Mouse (Mus musculus): Measurements from ENCODE around the gene Dip2b.
"Not testable (repeated sequence)": the region's sequence is repeated elsewhere in the genome, so short reads cannot be mapped to it uniquely, and the experiment has no call there.

The Dip2b gene

DNA sequence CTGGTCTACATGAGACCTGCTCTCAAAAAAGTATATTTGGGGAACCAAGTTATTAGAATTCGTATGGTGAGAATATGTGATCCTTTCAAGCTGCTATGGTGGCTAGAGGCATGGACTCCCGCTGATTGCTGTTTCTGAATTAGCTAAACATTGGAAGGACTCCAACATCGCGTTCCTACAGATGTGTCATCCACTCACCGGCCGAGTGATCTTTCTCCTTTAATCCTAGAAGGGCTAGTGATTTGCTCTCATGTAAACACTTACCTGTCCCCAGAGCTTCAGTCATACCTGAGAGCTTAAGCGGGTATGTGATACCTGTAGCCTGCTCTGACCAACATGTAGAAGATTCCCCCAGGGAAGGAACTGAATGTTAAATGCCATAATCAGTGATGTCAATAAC, 182.5 kb downstream of the Dip2b start:
- no peak for DNase-seq (ENCODE audit: low spot score)

DNA sequence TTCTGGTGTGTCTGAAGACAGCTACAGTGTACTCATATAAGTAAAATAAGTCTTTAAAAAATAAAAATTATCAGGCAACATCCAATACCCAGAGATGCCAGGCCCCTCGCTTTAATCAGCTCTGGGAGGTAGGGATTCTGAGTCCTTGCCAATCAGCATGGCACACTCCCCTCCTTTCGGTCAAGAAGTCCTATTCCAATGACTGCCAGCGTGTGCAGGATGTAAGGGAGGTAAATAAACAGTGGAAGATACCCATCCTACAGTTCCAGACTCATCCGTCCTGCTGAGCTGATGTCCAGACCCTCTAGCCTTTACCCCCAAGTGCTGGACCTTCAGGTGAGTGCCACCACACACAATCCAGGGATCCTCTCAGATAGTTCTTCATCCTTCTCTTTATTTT, 186.9 kb downstream of the Dip2b start:
- no peak for DNase-seq (ENCODE audit: low spot score)

GRCm38 (mm10) chr15:100225891-100226290, 187.4 kb downstream of the Dip2b start:
- no peak for DNase-seq (ENCODE audit: low spot score)

GRCm38 (mm10) chr15:100227031-100227662, 188.7 kb downstream of the Dip2b start:
- peak; percentile 43 for DNase-seq (ENCODE audit: low spot score)

DNA sequence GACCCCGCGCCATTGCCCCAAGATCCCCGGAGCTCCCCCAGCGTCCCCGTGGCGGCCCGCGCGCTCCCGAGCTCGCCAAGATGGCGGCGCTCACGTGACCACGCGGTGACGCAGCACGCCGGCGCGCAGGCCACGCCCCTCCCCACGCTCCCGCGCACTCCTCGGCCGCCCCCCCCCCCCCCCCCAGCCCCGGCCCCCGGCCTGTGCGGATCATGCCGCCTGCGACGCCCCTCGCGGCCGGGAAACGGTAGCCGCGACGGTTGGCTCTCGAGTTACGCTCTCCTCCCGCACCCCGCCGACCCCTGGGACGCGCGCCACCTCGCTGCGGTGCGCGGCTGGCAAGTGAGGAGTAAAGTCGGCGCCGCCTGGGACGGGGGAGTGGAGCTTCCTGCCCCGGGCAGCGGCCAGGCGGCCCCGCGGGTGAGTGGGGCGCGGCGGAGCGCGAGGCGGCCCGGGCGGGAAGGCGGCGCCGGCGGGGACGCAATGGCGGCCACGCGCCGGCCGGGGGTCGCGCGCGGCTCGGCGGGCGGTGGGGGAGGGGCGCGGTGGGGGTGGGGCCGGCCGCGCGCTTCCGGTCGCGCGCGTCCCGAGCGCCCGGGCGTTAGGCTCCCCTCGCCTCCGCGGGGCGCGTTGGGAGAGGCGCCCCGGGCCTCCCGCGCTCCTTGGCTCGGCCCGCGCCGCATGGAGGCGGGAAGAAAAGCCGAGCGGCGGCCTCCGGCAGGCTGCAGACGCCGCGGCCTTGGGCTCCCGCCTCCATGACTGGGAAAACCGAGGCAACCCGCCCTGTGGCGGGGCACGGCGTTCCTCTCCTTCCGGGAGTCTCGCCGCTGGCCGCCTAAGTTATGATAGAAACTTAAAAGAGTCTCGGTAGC, 189.4 kb downstream of the Dip2b start, which contains the start of gene Atf1:
Gene Atf1 (plus strand): TSS at position 157 of the 872 bp plus-strand sequence.
- DNase-seq (ENCODE audit: low spot score): peak; percentile 96

- no peak for DNase-seq (ENCODE audit: low spot score)
These were observed 190.3 kb downstream of the Dip2b start for GRCm38 (mm10) chr15:100228535-100229336.

DNA sequence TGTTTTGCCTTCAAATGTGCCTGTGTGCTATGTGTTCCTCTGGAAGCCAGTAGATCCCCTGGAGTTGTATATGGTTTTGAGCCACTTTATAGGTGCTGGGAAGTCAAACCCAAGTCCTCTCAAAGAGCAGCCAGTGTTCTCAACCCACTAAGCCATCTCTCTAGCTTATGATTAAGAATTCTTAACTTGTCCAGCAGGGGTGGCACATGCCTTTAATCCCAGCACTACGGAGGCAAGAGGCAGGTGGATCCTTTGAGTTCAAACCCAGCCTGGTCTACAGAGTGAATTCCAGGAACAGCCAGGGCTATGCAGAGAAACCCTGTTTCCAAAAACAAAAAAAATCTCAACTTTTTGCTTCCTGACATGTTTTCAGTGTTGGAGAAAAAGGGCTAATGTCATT, 192.2 kb downstream of the Dip2b start:
- DNase-seq (ENCODE audit: low spot score): no peak

DNA sequence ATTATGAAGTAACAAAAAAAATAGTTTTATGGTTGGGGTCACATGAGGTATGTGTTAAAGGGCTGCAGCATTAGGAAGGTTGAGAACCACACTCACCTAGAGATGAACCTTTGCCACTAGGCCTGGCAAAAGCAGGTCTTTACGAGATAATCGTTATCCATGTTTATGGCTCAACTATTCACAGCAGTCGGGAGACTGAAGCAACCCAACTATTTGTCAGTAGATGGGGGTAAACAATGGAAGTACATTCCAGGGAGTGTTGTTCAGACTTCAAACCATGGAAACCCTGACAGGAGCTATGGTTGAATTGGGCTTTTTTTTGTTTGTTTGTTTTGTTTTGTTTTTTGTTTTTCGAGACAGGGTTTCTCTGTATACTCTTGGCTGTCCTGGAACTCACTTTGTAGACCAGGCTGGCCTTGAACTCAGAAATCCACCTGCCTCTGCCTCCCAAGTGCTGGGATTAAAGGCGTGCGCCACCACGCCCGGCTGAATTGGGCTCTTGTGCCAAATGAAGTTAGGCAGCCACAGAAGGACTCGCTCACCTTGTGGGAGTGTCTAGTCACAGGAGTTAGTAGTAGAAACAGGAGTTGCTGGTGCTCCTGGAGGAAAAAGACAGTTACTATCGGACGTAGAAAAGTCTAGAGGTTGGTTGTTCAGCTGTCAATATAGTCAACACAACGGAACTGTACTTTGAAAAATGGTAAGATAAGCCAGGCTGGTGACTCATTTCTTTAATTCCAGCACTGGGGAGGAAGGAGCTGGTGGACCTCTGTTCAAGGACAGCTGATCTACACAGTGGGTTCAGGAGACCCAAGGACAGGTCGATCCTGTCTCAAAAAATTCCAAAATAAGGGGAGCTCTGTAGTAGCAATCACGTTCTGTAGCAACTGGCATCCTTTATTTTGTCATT, 193.4 kb downstream of the Dip2b start:
- no peak for DNase-seq (ENCODE audit: low spot score)

DNA sequence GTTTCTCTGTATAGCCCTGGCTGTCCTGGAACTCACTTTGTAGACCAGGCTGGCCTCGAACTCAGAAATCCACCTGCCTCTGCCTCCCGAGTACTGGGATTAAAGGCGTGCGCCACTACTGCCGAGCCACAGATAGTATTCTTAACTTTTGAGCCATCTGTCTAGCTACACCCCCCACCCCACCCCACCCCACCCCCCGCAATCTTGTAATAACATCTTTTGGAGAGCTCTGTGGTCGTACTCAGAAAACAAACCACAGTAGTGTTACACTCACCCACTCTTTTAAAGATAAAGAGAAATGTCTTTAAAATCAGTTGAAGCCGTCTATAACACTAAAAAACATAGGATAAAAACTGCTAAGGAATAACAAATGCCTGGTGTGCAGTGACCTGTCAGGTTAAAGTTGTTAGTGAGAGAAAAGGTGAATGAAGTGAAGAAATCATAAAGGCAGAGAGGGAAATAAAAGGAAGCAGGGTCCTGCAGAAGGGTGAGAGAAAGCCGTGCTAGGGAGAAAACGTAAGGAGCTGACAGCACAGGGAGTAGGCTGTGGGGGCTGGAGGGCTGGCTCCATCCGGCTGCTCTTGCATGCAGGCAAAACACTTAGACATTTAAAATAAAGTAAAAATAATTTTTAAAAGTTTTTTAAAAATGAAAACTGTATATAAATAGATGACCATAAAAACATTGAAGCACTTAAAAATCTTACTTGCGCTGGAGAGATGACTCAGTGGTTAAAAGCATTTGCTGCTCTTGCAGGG, 196.9 kb downstream of the Dip2b start:
- no peak for DNase-seq (ENCODE audit: low spot score)

DNA sequence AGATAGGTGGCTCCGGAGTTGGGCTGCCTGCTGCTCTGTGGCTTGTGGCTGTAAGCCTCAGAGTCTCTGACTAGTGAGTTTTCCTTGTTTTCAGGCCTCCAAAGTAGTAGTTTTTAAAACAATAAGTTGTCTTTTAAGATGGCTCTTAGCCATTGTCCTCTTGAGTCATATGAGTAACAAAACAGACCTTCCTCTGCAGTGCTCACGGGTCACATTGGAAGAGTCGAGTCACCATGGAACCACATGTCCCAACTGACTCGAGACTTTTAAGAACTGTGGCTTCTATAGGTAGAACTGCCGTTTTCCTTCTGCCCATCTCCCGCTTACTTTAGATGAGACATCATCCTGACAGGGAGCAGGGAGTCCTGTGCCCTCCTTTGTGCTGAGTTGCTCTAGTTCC, 198.5 kb downstream of the Dip2b start:
- DNase-seq (ENCODE audit: low spot score): no peak

GRCm38 (mm10) chr15:100241780-100242179, 203.3 kb downstream of the Dip2b start:
- no peak for DNase-seq (ENCODE audit: low spot score)

DNA sequence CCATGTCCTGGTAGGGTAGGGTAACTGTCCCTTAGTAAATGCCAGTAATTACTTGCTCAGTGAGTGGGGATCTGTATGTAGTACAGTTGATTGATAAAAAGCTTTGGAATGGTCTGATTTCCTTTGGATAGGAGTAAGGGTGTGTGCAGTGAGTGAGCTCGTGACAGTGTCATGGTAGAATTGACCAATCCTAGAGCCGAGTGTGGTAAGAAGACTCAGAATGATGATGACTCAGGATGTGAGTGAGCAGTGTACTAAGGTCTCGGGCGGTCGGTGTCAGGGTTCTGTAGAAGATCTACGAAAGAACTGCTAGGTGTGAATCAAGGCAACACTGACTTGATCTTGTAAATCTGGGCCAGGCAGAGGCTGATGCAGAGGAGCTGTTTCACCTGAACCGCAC, 207.5 kb downstream of the Dip2b start:
- no peak for DNase-seq (ENCODE audit: low spot score)

DNA sequence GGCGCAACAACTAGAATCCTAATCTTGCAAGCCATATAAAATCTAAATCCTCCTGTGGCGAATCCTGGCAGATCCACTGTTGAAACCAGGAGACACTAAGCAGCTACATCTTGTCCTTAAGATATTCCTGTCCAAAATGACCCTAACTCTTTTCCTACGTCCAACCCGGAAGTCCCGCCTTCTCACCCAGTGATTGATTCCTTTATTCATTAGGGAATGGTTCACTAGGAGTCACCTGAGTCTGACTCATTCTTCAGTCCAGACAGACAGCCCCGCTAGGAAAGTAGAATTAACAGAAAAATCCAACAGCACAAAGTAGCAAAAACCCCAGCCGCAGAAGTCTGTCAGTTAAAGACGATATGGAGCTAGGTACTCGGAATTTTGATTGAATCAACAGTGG, 208.8 kb downstream of the Dip2b start:
- no peak for DNase-seq (ENCODE audit: low spot score)

GRCm38 (mm10) chr15:100248665-100249433, 210.4 kb downstream of the Dip2b start:
- no peak for DNase-seq (ENCODE audit: low spot score)

DNA sequence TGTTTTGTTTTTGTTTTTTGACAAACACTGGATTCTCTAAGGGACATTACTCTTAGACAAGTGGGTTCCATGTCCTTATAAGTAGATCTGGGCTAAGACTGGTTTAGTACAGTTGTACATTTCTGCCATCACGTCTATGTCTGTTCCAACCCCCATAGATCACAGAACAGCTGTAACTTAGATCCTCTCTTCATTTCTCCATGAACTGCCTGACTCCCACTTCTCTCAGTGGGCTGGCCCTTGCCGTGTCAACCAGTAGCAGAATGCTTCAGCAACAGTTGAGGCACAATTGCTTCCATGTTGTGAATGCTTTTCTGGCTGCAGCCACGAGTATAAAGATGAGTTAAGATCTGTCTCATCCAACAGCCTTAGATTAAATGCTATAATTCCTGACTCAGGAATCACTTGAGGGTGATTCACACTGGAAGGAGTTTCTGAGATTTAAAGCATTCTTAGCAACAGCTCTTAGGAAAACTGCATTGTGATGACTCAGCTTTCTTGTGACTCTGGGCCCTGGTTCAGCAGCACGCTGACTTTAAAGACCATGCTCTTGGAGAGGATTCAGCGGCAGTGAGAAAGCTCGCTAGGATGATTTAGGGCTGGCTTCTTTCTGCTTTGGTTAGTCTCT, 212.8 kb downstream of the Dip2b start:
- no peak for DNase-seq (ENCODE audit: low spot score)

DNA sequence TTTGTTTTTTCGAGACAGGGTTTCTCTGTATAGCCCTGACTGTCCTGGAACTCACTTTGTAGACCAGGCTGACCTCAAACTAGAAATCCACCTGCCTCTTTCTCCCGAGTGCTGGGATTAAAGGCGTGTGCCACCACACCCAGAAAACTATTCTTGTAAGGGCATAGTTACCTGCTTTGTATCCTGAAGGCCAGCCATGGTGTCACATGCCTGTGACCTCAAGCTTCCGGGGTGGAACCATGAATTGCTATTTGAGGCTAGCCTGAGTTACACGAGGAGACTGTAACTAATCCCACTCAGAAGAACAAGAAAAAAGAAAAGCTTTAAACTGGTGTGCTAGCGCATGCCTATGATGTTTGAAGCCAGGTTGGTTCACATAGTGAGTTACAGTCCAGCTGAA, 217.9 kb downstream of the Dip2b start:
- no peak for DNase-seq (ENCODE audit: low spot score)

GRCm38 (mm10) chr15:100257305-100257704, 218.8 kb downstream of the Dip2b start:
- no peak for DNase-seq (ENCODE audit: low spot score)

DNA sequence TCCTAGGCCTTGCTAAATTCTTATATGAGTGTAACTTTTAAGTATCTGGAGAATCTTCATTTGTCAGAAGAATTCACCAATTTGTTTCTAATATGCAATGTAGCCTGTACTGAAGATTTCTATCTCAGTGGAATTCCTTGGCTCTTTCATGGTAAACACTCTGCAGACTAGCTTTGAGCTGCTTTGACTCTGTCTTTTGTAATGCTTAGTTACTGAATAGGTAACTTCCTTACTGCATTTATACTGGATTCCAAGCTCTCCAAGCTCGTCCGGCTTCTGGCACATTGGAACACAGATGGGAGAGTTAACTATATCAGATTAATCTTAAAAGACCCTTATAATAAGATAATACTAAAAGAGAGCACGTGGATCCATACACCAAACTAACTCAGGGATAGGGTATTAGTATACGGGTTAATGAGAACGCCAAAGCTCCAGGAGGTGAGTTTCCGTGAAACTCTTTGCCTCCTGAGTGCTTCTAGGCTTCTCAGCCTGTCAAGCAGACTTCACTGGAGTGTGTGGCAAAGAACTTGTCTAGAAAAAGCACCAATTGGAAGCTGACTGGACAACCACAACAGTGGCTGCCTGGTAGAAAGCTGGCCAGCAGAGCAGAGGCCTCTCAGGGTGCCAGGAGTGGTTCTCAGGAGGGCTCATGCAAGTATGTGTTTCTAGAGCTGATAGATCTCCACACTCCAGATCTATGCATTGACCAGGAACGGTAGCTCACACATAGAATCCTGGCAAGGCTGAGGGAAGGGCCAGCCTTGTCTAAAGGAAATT, 220.4 kb downstream of the Dip2b start:
- DNase-seq (ENCODE audit: low spot score): no peak

- DNase-seq (ENCODE audit: low spot score): not testable (repeated sequence)
These were observed 221.9 kb downstream of the Dip2b start for GRCm38 (mm10) chr15:100260351-100260750.
